Mouse (Mus musculus) yolk sac, embryonic 10.5 days (tissue): ENCODE measurements around the gene Pgam5.

Source experiments
- DNase-seq: peaks from one replicate; pipeline ENCODE4 v3.0.0-alpha.2; 2017; ENCODE audit warnings: low spot score

The Pgam5 gene

GRCm38 (mm10) chr5:110230401-110230779, 39.3 kb downstream of the Pgam5 start:
- DNase-seq, result no peak

GRCm38 (mm10) chr5:110227336-110227883, 42.3 kb downstream of the Pgam5 start:
- no peak for DNase-seq

- DNase-seq, result no peak
Observed at GRCm38 (mm10) chr5:110225056-110225455, 44.7 kb downstream of the Pgam5 start.

- DNase-seq, result no peak
Observed at GRCm38 (mm10) chr5:110222757-110223156, 47.0 kb downstream of the Pgam5 start.

- no peak for DNase-seq
Observed at GRCm38 (mm10) chr5:110220331-110220730, 49.4 kb downstream of the Pgam5 start.

GRCm38 (mm10) chr5:110216780-110217179, 52.9 kb downstream of the Pgam5 start:
- DNase-seq, result no peak

- no peak for DNase-seq
Observed at GRCm38 (mm10) chr5:110211312-110211711, 58.4 kb downstream of the Pgam5 start.
